Mouse (Mus musculus) megakaryocyte-erythroid progenitor cell, adult 5 weeks (primary cell): ENCODE data around the gene Rac2. TPM values are rescaled to one million over a fixed set of nuclear protein-coding genes. Genes with fewer than 3 reads are reported as not detected.

Experiments
- polyA plus RNA-seq: library from polyadenylated mRNA; stranded (reverse); fragments of >175 nt; gene quantifications from 2 replicates; pipeline ENCODE4 v1.2.3, GENCODE M21; 2012

The Rac2 gene
- 508 and 626 TPM in 2 replicates for polyA plus RNA-seq

DNA sequence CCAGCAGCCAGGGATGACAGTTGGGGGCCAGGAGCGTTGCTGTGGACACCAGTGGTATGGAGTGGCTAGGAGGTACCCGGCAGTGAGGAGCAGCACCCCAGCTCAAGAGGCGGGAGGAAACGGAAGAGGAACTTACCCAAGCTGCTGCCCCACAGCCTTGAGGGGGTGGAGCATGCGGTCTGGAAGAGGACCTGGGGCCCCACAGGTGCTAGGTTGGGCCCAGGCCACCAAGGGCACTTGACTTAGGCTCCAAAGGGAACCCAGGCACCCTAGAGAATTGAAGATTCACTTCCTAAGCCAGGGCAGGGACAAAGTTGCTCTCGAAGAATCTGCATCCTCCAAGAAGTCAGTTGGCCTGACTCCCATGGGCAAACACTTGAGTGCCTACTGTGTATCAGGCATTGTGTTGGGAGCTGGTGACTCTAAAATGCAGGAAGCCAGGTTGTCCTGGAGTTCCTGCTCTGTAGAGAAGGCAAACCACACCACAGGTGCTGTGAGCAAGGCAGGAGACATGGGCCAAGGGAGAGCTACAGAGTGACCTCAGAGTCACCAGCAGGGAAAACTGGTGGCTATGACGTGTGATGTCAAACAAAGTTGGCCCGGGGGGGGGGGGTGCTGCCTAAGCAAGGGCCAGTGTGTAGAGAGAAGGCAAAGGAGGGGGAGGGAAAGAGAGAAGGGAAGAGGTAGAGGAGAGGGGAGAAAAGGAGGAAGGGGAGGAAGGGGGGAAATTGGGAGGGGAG lies at the start of gene Rac2:
Rac2 (minus strand) TSS at position 126 of the 740 bp plus-strand sequence.

GRCm38 (mm10) chr15:78596914-78597313 lies 24.3 kb upstream of the Rac2 start, which contains the start of gene Cyth4:
TSS of gene Cyth4 (plus strand) at chr15:78597047.

GRCm38 (mm10) chr15:78544561-78545001 lies 28.0 kb downstream of the Rac2 start, which contains the start of gene Sstr3:
TSS of gene Sstr3 (minus strand) at chr15:78544685.

GRCm38 (mm10) chr15:78530671-78531450 lies 41.7 kb downstream of the Rac2 start, which contains the start of gene C1qtnf6:
TSS of gene C1qtnf6 (minus strand) at chr15:78531416.

Other genes with a start within 250 kb of the Rac2 start
- gene Csf2rb, start 247.0 kb downstream of the Rac2 start, polyA plus RNA-seq = 129 and 202 TPM in 2 replicates
- not detected in 2 replicates for gene Tex33, start 176.9 kb downstream of the Rac2 start, polyA plus RNA-seq
- 26.9 and 27.9 TPM in 2 replicates for gene Tst, start 166.9 kb downstream of the Rac2 start, polyA plus RNA-seq
- gene Mpst, start 166.4 kb downstream of the Rac2 start, polyA plus RNA-seq = 108 and 132 TPM in 2 replicates
- gene Kctd17, start 144.2 kb downstream of the Rac2 start, polyA plus RNA-seq = 108 and 128 TPM in 2 replicates
- 0.05 TPM in 1 of 2 replicates, not detected in the other for gene Tmprss6, start 104.1 kb downstream of the Rac2 start, polyA plus RNA-seq
- gene Il2rb, start 77.5 kb downstream of the Rac2 start, polyA plus RNA-seq = 7.8 and 12.9 TPM in 2 replicates
- gene C1qtnf6, start 41.4 kb downstream of the Rac2 start, polyA plus RNA-seq = 6.7 and 8.0 TPM in 2 replicates
- not detected in 2 replicates for gene Sstr3, start 28.1 kb downstream of the Rac2 start, polyA plus RNA-seq
- 45.0 and 49.8 TPM in 2 replicates for gene Cyth4, start 24.3 kb upstream of the Rac2 start, polyA plus RNA-seq
- 0.25 and 0.34 TPM in 2 replicates for gene Elfn2, start 146.0 kb upstream of the Rac2 start, polyA plus RNA-seq
- 63.8 and 73.5 TPM in 2 replicates for gene Mfng, start 200.7 kb upstream of the Rac2 start, polyA plus RNA-seq
- 3.6 and 4.3 TPM in 2 replicates for gene Card10, start 230.3 kb upstream of the Rac2 start, polyA plus RNA-seq